Mouse (Mus musculus) v-Abl transformed pro-B cells (cell line): ENCODE results near the gene Fer.

ENCODE experiments used
- in situ Hi-C, 2 experiments: fragments of 400-800 bp; cut with MboI; formaldehyde crosslinking; loops; one replicate each; pipeline ENCODE4 v1.15.1; 2025; ENCODE audit not compliant: unreplicated experiment in 2 of 2

The Fer gene

GRCm38 (mm10) chr17:64065243-64065642, 202.4 kb downstream of the Fer start:
- in situ Hi-C loops: no loop called here

- in situ Hi-C loops: no loop called here
Measured at GRCm38 (mm10) chr17:64077392-64077791, 214.5 kb downstream of the Fer start.

GRCm38 (mm10) chr17:64084751-64085150, 221.9 kb downstream of the Fer start:
- in situ Hi-C loops: no loop called here

GRCm38 (mm10) chr17:64085493-64085892, 222.6 kb downstream of the Fer start:
- in situ Hi-C loops: no loop called here

GRCm38 (mm10) chr17:64086875-64087608, 224.2 kb downstream of the Fer start:
- in situ Hi-C loops: no loop called here

GRCm38 (mm10) chr17:64087871-64088270, 225.0 kb downstream of the Fer start:
- in situ Hi-C loops: no loop called here

- in situ Hi-C loops: no loop called here
Measured at GRCm38 (mm10) chr17:64093716-64094115, 230.9 kb downstream of the Fer start.

GRCm38 (mm10) chr17:64096811-64097210, 233.9 kb downstream of the Fer start:
- in situ Hi-C loops: no loop called here

- in situ Hi-C loops: no loop called here
Measured at GRCm38 (mm10) chr17:64097788-64098359, 235.0 kb downstream of the Fer start.

- in situ Hi-C loops: no loop called here
Measured at GRCm38 (mm10) chr17:64099395-64100171, 236.7 kb downstream of the Fer start.

- in situ Hi-C loops: no loop called here
Measured at GRCm38 (mm10) chr17:64100172-64100510, 237.3 kb downstream of the Fer start.

GRCm38 (mm10) chr17:64108773-64109172, 245.9 kb downstream of the Fer start:
- in situ Hi-C loops: no loop called here

- in situ Hi-C loops: no loop called here
Measured at GRCm38 (mm10) chr17:64109871-64110270, 247.0 kb downstream of the Fer start.

GRCm38 (mm10) chr17:64113625-64114024, 250.8 kb downstream of the Fer start:
- in situ Hi-C loops: no loop called here

GRCm38 (mm10) chr17:64116762-64117161, 253.9 kb downstream of the Fer start:
- in situ Hi-C loops: no loop called here

GRCm38 (mm10) chr17:64119697-64120288, 256.9 kb downstream of the Fer start:
- in situ Hi-C loops: no loop called here

- in situ Hi-C loops: no loop called here
Measured at GRCm38 (mm10) chr17:64122556-64122955, 259.7 kb downstream of the Fer start.

GRCm38 (mm10) chr17:64123732-64124131, 260.9 kb downstream of the Fer start:
- in situ Hi-C loops: no loop called here

GRCm38 (mm10) chr17:64126904-64127303, 264.0 kb downstream of the Fer start:
- in situ Hi-C loops: no loop called here

- in situ Hi-C loops: no loop called here
Measured at GRCm38 (mm10) chr17:64129750-64130149, 266.9 kb downstream of the Fer start.

- in situ Hi-C loops: no loop called here
Measured at GRCm38 (mm10) chr17:64130356-64130755, 267.5 kb downstream of the Fer start.
